Mouse (Mus musculus) kidney, postnatal 10 days (tissue): ENCODE measurements around the gene Dip2c.

Source experiments
- DNase-seq: peaks from one replicate; pipeline ENCODE4 v3.0.0; 2021; ENCODE audit warnings: mixed read lengths

The Dip2c gene

DNA sequence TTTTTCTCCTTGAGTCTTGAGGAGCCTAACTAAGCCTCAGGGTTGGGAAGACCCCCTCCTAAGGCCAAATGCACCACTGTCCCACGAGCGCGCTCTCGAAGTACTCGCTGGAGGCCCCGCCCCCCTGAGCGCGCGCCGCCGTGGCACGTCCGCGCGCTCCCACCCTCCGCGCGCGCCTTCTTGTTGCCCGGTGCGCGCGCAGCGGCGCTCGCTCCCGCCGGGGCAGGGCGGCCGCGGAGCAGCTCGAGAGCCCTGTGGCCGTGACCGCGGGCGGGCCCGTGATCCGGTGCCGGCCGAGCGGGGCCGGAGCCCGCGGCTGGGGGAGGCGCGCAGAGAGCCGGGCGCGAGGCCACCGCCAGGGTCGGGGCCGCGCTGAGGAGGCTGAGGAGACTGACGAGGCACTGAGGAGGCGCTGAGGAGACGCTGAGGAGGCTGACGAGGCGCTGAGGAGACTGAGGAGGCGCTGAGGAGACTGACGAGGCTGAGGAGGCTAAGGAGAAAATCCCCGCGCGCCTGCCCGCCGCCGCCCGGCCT is at the start of gene Dip2c:
TSS of gene Dip2c (plus strand) at position 207 of the 534 bp plus-strand sequence.
- DNase-seq, result peak; percentile 96

- no peak for DNase-seq
Measured at GRCm38 (mm10) chr13:9227078-9227477, 49.2 kb upstream of the Dip2c start.

DNA sequence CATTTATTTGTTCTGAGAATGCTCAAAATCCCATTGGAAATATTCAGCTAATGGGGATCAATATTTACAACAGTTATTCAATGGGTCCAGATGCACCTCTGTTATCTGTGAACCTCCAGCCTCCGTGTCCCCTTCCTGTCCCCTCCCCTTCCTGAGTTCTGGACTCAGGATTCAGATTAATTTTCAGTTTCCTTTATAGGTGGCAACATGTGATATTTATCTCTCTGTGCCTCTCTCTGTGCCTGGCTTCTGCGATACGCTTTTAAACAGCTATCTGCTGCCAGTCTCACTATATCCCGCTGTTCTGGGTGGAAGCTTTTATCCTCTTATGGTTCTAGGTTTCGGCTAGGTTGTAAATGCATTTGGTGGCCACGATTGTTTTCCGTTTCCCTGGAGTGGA is 38.8 kb upstream of the Dip2c start:
- DNase-seq, result no peak

DNA sequence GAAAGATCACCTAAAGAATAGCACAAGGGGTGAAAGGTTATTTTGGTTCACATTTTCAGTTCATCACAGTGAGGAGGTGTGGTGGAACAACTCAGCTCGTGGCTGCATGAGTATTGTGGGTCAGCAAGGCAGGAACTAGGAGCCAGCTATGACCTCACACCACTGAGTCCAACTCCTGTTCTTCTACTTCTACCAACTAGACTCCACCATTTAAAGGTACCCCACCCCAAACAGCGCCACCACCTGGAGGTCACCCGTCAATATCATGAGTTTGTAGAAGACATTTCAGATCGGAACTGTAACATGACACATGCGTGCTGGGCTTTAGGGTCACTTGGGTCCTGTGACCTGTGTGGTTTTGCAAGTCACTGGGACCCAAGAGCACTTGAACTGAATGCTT is 37.2 kb upstream of the Dip2c start:
- DNase-seq, result no peak

- no peak for DNase-seq
Measured at GRCm38 (mm10) chr13:9239631-9240236, 36.6 kb upstream of the Dip2c start.

DNA sequence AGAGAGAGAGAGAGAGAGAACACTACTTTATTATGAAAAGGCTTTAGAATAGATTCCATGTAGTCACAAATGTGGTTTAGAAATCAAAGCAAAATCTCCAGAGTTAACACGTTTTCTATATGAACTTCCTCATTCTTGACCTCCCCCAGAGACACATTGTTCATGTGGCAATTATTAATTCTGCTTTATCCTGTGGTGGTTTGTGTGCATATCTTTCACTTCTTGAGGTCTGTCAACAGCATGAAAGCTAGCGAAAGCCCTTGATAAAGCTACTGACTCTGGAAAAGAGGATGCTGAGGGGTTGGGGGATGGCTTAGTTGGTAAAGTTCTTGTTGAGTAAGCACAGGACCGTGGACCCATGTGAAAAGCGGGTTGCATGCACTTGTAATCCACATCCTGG is 14.6 kb upstream of the Dip2c start:
- no peak for DNase-seq

DNA sequence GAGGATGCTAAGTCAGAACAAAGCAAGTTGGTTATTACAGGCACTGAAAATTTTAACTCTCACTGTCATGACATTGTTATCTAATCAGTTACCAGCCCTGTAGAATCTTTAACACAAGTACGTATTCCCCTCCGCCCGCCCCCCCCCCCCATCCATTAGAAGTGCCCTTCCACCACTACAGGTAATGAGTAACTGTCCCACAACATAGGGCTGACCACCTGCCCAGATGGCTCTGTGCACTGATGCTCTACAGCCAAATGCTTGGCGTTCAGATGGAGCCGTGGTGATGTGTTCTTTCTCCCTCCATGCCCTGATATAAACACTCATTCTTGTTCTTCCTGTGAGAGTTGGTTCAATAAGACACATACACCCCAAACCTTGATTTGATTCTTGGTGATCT is 10.8 kb upstream of the Dip2c start:
- DNase-seq, result no peak

DNA sequence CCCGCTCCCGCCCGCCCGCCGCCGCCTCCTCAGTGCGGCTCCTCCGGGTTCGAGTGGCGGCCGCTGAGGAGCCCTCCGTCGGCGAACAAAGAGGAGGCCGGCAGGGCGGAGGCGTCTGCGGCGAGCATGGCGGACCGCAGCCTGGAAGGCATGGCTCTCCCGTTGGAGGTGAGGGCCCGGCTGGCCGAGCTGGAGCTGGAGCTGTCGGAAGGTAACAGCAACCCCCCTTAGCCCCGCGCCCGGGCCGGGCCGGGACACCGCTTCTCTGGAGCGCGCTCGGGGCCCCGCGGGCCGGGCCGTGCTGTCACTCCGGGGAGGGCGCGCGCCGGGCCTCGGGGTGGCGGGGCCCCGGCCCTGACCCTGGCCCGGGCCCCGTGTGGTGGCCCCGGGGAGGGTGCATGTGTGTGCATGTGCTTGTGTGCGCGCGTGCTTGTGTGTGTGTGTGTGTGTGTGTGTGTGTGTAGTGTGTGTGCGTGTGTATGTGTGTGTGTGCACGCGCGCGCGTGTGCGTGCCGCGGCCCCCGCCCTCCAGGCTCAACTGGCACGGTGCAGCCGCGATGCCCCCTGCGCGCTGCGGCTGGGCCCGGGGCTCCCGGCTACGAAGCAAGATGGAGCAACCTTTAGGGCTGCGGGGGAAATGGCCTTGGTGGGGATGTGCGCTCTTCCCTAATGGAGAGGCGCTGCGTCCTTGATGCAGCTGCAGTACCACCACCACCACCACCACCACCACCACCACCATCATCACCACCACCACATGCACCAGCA is 710 bp downstream of the Dip2c start:
- DNase-seq, result peak; percentile 73

DNA sequence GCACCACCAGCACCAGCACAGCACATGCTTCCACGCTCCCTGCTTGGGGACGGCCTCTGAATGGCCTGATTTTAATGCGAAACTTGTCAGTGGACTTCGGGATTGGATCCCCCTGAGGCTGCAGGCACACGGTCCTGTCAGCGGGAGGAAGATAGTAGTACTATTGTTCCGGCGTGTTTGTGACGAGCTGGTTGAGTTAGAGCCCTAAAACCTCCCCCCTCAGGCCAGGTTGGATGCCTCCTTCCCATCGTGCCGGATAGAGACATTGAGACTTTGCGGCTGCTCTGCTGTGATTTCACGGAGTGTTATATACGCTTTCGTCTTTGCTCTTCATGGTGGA is 1.3 kb downstream of the Dip2c start:
- peak; percentile 31 for DNase-seq

DNA sequence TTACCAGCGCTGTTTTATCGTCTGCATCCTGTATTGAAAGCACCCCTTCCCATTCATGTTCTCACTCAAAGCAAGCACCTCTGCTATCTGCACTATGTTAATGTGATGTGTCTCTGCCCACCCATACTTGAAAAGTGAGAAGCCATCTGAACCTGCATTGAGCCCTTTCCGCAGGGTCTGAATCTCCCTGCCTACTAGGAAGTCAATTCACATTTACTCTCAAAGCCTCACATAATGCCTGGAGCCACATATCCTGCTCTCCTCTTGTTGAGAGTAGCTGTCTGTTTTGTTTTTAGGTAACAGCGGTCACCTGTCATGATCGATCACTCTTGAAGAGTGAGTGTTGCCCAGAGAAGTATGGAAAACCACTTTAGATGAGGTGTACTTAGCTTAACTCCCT is 2.3 kb downstream of the Dip2c start:
- no peak for DNase-seq

- DNase-seq, result no peak
Measured at GRCm38 (mm10) chr13:9283050-9283449, 6.7 kb downstream of the Dip2c start.

- no peak for DNase-seq
Measured at GRCm38 (mm10) chr13:9289916-9290315, 13.6 kb downstream of the Dip2c start.

DNA sequence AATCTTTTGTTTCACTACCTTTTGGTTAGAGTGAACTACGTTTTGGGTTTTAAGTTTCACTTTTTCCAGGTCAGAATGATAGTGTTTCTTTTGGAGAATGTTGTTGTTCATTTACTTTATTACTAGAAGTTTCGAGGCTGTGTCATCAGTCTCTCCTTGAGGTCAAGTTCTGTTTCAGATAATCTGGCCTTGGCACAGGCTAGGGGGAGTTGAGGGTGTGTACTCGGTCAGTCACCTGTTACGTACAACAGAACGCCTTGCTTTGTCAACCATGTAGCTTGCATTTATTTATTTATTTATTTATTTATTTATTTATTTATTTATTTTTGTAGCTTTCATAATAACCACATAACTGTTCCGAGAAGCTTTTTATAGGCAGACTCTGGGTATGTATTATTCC is 20.0 kb downstream of the Dip2c start:
- DNase-seq, result no peak

GRCm38 (mm10) chr13:9297266-9297665 is 20.9 kb downstream of the Dip2c start:
- DNase-seq, result no peak

GRCm38 (mm10) chr13:9297689-9298088 is 21.4 kb downstream of the Dip2c start:
- DNase-seq, result no peak

DNA sequence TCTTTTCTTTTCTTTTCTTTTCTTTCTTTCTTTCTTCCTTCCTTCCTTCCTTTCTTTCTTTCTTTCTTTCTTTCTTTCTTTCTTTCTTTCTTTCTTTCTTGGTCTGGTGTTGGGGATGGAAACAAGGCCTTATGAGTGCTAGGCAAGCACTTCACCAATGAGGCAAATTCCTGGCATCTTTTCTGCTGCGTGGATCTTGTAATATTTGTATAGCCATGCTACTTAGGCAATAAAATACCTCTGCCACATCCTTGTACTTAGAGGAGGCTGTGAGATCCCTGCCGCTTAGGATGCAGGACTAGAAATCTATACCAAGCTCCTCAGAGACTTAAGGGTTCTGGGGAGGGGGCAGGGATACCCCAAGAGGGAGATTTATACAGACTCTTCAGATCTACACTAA is 23.3 kb downstream of the Dip2c start:
- DNase-seq, result no peak

- no peak for DNase-seq
Measured at GRCm38 (mm10) chr13:9308863-9309262, 32.5 kb downstream of the Dip2c start.

DNA sequence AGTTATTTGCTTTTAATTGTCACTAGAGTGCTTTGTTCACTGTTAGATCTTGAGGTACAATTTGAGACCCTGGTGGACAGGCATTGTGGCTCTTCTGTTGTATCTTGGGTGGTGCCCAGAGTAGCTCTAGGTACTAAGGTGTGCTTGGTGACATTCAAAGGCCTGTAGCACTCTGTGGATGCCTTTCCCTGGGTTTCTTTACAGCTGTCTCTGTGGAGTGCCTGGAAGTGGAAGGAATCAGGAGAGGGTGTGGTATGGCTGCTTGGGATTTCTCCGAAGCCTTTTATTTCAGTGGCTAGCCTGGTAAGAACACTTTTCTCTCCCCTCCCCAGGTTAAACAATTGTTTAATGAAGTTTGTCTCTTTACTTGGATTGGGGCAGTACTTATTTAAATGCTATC is 34.5 kb downstream of the Dip2c start:
- DNase-seq, result no peak

DNA sequence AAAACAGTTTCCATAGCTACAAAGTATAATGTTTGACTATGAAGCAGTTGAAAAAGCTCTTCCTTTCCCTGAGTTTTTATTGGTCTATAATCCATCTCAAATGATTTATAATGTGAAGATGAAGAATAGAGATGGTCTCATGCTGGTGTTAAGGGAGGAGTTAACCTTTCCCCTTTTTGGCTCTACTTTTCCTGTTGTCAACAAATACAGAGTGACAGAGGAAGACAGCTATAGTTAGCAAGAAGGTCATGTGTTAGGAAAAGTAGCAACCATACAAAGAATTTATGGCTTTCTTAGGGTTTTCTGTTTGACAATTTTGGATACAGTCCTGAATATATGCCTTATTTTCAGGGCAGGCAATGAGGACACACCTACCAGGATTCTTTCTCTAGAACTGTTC is 36.6 kb downstream of the Dip2c start:
- DNase-seq, result no peak

- peak; percentile 66 for DNase-seq
Measured at GRCm38 (mm10) chr13:9314099-9314712, 37.9 kb downstream of the Dip2c start.

DNA sequence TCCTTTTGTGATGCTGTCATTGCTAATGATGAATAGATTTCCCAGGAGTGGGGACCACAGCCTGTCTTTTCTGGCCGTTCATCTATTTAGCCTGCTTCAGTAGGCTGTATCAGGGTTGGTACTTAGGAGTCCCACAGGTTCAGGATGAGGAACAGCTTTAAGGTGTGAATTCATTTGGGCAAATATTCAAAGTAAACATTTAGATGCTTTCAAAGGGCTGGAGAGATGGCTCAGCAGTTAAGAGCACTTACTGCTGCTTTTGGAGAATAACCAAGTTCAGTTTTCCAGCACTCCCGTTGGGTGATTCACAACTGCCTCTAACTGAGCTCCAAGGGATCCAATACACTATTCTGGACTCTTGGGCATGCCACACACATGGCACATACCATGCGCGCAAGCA is 38.4 kb downstream of the Dip2c start:
- no peak for DNase-seq

- no peak for DNase-seq
Measured at GRCm38 (mm10) chr13:9319745-9320144, 43.4 kb downstream of the Dip2c start.

DNA sequence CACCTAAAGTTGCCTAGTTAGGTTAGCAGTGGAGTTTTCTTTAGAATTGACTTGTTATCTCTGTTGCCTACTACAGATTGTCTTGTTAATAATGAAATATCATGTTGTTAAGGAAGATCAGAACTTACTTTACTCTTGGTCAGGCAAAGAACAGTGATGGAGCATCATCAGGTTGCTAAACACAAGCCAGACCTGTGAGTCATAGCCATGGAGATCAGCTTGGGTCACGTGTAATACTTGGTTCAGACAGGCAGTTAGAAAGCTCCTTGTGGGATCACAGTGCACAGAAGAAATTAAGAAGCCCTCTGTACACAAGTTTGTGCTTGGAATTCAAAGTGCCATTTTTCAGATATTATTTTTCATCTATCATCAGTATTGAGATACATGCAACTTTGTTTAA is 48.9 kb downstream of the Dip2c start:
- DNase-seq, result no peak

DNA sequence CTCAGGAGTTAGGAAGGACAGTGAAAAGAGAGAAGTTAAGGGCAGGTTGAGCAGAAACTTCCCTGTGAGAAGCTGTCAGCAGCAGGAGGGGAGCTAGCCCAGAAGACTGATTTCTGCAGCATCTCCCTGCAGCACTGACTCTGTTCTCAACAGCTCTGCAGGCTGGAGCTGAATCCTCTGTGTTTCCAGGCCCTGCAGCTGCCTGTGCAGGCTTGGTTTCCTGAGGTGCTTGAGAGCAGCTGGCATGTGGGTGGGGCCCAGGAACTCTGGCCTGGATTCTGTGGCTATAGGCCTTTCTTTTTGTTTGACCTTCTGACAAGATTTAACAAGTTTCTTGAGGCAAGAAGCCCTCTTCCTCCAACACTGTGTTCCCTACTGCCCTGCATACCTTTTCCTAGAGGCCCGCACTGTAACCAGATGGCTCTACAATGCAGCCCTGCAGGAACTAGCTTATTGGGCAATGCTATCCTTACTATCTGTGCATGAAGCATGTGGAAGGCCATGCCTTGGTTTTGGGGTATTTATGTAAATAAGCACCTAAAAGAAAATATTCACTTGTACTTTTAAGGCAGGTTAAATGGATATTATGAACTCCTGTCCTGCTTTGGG is 53.1 kb downstream of the Dip2c start:
- DNase-seq, result peak; percentile 21
